Mouse (Mus musculus) granulocyte monocyte progenitor cell, adult 5-6 weeks (primary cell): ENCODE data around the gene Mfn1. TPM values are rescaled to one million over a fixed set of nuclear protein-coding genes. Genes with fewer than 3 reads are reported as not detected.

Experiments used
- ATAC-seq: replicated peaks from 2 replicates; pipeline ENCODE4 v1.8.0; 2016; ENCODE audit warnings: mild to moderate bottlenecking, moderate TSS enrichment, inconsistent platforms; ENCODE audit not compliant: poor library complexity, severe bottlenecking
- total RNA-seq, 2 experiments: library from RNA; stranded (forward) in 1 of 2; stranded (reverse) in 1 of 2; fragments of 200-712, 200-1000 nt in 1 of 2; fragments of >200 nt in 1 of 2; fragmentation: Nextera tagmentation in 1 of 2; gene quantifications; 2 replicates each; pipeline ENCODE4 v1.2.3; 2014 to 2017

Gene Mfn1
- total RNA-seq, 2 experiments from 2014 or later, result 8.9 to 101 TPM

DNA sequence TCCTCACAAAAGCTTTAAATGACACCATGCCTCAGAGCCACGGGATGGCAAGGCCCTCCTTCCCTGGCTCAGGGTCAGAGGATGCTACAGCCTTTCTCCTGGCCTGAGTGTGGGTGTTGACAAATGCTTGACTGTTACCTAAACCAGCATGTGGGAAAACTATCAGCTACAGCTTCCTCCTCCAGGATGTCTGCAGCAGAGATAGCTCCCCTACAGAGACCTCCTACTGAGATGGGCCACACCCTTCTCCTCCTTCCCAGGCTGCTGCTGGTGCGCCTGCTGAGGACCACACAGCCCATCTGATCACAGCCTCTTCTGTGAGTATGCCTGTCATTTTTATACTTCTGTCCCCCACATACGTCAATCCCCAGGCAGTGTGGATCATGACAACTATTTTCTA, 70.1 kb downstream of the Mfn1 start:
- ATAC-seq, result no peak

DNA sequence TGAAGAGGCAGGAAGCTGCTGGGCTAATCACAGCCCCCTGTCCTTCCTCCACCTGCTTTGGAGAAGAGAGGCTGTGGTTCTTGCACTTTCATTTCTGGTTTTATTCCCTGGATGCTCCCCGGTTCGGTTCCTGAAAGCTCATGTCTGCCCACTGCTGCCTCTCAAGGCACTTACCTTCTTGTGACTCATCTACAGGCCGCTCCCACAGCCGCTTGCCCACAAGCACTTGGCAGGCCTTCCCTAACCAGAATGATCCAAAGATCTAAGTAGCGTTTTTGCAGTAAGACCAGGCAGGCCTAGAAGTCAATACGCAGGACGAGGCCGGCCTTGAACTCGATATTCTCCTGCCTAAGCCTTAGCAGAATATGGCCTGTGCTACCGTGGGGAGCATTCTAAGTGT, 71.8 kb downstream of the Mfn1 start:
- peak; percentile 63; the same call in 1 of the 2 replicates for ATAC-seq

DNA sequence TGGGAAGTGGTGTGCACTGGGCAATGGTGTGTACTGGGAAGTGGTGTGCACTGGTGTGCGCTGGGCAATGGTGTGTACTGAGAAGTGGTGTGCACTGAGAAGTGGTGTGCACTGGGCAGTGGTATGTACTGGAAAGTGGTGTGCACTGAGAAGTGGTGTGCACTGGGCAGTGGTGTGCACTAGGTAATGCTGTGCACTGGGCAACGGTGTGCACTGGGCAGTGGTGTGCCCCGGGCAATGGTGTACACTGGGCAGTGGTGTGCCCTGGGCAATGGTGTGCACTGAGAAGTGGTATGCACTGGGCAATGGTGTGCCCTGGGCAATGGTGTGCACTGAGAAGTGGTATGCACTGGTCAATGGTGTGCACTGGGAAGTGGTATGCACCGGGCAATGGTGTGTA, 80.0 kb downstream of the Mfn1 start:
- no peak for ATAC-seq

DNA sequence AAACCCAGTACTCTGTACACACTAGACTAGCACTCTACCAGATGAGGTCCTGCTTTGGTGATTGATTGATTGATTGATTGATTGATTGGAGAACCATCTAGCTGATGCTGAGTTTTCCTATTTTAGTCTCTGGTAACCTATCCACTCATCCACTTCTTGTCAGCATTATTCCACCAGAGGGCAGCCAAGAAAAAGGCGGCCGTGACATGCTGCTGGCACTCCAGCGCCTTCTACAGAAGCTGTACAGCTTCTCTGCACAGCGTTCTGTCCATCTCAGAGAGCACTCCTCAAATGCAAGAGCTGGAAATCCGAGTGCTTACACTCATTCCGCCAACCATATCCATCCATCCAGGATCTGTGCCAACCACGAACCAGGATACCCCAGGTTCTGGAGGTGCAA, 81.3 kb downstream of the Mfn1 start:
- ATAC-seq, result peak; percentile 33; the same call in 1 of the 2 replicates

DNA sequence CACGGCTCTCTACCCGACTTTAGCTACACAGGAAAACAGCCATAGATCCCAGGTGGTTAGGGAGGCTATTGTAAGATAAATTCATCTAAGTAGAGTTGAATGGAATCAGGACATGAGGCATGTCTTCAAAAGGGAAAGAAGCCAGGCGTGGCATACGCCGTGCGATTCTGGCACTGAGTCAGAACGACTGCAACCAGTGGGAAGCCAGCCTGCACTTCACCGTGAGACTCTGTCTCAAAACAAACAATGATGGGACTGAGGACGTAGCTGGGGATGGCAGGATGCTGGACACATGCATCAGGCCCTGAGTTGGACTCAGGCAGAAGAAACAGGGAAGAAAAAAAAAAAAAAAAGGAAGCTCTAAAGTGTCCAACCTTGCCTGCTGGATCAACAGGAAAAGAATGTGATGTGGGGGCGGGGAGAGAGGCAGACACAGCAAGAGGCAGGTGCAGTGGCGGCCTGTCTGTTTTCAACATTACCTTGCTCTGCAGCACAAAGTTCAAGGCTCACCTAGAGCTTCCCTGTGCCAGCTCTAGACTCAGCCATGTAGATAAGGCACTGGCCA, 82.4 kb downstream of the Mfn1 start:
- no peak for ATAC-seq

DNA sequence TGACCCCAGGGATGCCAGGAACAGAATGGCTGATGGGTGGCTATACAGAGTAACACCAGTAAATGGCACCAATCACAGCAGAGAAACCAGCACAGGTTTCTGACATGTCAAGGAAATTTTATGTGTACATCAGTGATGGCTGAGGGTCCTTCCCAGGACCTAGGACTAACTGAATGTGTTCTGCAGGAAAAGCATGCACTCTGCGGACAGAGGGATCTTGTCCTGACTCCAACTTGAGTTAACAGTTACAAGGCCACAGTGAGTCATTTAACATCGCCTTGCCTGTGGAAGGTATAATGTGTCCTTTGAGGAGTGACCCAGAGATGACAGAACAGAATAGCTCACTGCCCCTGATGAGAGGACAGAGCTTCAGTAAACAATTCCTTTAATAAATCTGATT, 85.5 kb downstream of the Mfn1 start:
- ATAC-seq, result no peak

DNA sequence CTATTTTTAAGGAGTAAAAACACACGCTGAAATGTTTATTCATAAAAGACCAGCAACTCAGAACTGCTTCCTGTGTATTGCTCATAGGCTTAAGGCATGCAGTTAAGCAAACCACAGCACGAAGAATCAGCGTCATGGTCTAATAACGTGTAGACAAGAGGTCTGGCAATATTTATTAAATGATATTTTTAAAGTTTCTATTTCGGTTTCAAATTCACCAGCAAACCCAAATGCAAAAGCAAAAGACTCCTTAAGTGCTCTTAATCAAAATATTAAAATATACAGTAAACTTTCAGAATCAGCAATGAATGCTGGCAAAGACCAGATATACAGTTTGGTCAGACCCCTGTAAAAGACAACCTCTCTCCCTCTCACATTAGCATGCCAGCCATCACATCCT, 86.1 kb downstream of the Mfn1 start:
- no peak for ATAC-seq

DNA sequence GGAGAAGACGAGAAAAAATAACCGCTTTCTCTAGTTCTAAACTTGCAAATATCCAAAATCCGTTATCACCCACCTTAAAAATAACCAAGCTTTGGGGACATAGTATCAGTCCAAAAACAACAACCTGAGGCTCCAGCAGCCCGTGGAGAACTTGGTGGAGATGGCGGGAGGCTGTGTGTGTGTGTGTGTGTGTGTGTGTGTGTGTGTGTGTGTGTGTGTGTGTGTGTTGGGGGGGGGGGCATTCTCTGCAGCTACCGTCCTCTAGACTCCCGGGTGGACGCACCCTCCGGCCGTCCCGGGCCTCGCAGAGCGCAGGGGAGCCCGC, 86.7 kb downstream of the Mfn1 start:
- ATAC-seq, result no peak

DNA sequence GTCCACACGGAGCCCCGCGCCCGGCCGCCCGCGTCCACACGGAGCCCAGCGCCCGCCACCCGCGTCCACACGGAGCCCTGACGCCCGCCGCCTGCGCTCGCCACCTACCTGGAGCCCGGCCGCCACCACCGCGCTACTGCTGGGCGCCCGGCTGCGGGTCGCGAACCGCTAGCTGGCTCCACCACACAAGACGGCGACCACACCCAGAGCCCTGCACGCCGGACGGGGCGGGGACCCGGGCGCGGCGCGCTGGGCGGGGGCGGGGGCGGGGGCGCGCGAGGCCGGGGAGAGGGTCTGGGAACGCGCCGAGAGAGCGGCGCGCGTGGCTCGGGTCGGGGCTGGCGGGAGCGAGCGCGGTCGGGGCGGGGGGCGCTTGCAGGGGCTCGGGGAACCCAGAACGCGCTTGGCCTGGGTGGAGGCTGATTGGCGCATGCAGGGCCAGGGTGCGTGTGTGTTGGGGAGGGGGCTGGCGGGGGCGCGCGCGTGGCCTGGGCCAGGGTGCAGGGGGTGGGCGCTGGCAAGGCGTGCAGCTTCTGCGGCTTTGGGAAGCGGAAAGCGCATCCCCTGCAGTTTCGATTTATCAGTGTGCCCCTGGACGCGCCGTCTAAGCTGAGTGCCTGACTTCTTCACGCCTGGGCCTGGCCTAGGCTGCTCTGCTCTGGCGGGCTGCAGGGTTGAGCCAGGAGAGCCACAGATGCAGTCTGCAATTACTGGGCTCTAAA, 87.2 kb downstream of the Mfn1 start, which contains the start of gene Gnb4:
Gene Gnb4, minus strand, starts transcription at position 255 of the 722 bp plus-strand sequence.
- ATAC-seq, result peak; percentile 70

DNA sequence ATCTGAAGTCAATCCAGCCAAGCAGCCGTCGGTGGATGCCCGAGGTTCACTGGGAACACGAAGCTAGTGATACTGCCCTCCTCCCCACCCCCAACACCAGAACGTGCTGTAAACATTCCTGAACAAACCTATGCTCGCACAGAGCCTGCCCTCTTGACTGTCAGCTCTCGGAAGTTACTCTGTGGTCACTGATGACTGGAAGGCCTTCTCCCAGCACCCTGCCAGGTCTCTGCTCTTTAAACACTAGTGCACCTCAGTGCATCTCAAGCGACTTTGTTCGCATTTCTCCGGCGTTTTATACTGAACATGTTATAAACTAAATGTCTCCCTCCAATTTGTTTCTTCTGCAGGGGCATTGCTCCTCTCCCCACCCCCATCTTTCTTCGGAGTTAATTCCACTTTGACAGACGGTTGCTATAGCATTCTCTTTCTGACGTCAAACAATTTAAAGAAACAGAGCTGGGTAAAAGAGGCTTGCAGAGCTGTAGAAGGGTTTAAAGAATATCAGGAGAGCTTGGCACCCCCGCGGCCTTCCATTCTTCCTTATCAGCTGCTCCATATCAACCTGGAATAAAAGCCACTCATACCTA, 87.9 kb downstream of the Mfn1 start:
- ATAC-seq, result 0 out of 2 replicates have a peak, but pooled peaks have one; percentile 23

DNA sequence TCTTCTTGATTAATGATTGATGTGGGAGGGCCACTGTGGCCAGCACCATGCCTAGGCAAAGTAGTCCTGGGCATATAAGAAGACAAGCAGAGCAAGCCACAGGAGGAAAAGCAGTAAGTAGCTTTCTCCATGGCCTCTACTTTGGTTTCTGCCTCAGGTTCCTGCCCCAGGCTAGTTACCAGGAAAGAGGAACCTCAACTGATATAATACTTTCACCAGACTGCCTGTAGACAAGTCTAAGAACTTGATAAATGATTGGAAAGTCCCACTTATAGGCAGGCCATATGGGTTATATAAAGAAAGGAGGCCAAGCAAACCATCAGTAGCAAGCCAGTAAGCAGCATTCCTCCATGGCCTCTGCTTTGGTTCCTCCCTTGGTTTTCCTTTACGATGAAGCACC, 92.4 kb downstream of the Mfn1 start:
- ATAC-seq, result peak; percentile 33; the same call in 1 of the 2 replicates

DNA sequence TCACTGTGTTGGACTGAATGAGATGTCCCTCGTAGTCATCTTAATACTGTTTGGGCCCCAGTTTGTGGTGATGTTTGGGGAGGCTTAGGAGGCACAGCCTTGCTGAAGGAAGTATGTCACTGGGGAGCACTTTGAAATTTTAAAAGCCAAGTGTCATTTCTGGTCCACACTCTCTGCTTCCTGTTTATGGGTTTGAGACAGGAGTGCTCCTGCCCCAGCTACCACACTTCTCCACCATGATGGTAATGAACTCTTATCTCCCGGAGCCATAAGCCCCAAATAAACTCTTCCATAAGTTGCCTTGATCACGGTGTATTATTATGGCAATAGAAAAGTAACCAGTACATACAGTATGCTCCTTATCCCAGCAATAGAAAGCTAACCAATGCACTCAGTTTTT, 92.8 kb downstream of the Mfn1 start:
- no peak for ATAC-seq

DNA sequence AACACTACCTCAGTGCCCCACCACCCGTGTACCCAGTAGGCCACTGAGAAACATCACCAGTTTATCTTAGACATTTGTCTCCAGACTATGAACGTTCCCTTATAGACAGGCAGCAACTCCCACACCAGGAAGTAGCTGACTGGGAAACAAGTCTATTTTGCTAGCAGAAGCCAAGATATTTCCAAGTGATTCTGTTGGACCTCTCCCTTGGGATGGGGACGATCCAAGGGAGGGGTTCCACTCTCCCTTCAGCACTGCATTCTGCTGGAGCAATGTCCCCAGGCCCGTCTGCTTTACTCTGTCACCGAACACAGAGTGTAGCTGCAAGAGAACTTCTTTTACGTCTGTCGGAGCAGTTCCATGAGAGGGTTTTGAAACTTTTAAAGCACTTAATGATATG, 98.9 kb downstream of the Mfn1 start:
- no peak for ATAC-seq

Other genes with a start within 250 kb of the Mfn1 start
- gene Zmat3, start 163.5 kb upstream of the Mfn1 start, total RNA-seq (2014; fragmentation: Nextera tagmentation), result 0.97 and 0.98 TPM in 2 replicates
- under 0.01 and 0.22 TPM in 2 replicates for gene Zmat3, start 163.5 kb upstream of the Mfn1 start, total RNA-seq (2017)
- 17.8 and 41.0 TPM in 2 replicates for gene Pik3ca, start 131.8 kb upstream of the Mfn1 start, total RNA-seq (2014; fragmentation: Nextera tagmentation)
- 21.0 and 25.3 TPM in 2 replicates for gene Pik3ca, start 131.8 kb upstream of the Mfn1 start, total RNA-seq (2017)
- gene Kcnmb3, start 37.2 kb upstream of the Mfn1 start, total RNA-seq (2014; fragmentation: Nextera tagmentation), result not detected in 2 replicates
- gene Kcnmb3, start 37.2 kb upstream of the Mfn1 start, total RNA-seq (2017), result not detected in 2 replicates
- gene Zfp639, start 19.2 kb upstream of the Mfn1 start, total RNA-seq (2014; fragmentation: Nextera tagmentation), result 45.9 and 55.1 TPM in 2 replicates
- 41.1 and 79.6 TPM in 2 replicates for gene Zfp639, start 19.2 kb upstream of the Mfn1 start, total RNA-seq (2017)
- 3.8 and 5.4 TPM in 2 replicates for gene Gnb4, start 87.1 kb downstream of the Mfn1 start, total RNA-seq (2014; fragmentation: Nextera tagmentation)
- gene Gnb4, start 87.1 kb downstream of the Mfn1 start, total RNA-seq (2017), result 1.7 and 4.4 TPM in 2 replicates
- 90.3 and 123 TPM in 2 replicates for gene Actl6a, start 176.8 kb downstream of the Mfn1 start, total RNA-seq (2014; fragmentation: Nextera tagmentation)
- gene Actl6a, start 176.8 kb downstream of the Mfn1 start, total RNA-seq (2017), result 81.5 and 97.4 TPM in 2 replicates
- gene Ndufb5, start 207.5 kb downstream of the Mfn1 start, total RNA-seq (2014; fragmentation: Nextera tagmentation), result 279 and 293 TPM in 2 replicates
- 250 and 266 TPM in 2 replicates for gene Ndufb5, start 207.5 kb downstream of the Mfn1 start, total RNA-seq (2017)
- gene Mrpl47, start 208.1 kb downstream of the Mfn1 start, total RNA-seq (2014; fragmentation: Nextera tagmentation), result 22.1 and 64.1 TPM in 2 replicates
- 42.6 and 62.5 TPM in 2 replicates for gene Mrpl47, start 208.1 kb downstream of the Mfn1 start, total RNA-seq (2017)